Mouse (Mus musculus): ENCODE measurements around the gene Ccna1. TPM values are rescaled to one million over a fixed set of nuclear protein-coding genes. Genes with fewer than 3 reads are reported as not detected.

The Ccna1 gene
- polyA plus RNA-seq (2021): 0.31 TPM

DNA sequence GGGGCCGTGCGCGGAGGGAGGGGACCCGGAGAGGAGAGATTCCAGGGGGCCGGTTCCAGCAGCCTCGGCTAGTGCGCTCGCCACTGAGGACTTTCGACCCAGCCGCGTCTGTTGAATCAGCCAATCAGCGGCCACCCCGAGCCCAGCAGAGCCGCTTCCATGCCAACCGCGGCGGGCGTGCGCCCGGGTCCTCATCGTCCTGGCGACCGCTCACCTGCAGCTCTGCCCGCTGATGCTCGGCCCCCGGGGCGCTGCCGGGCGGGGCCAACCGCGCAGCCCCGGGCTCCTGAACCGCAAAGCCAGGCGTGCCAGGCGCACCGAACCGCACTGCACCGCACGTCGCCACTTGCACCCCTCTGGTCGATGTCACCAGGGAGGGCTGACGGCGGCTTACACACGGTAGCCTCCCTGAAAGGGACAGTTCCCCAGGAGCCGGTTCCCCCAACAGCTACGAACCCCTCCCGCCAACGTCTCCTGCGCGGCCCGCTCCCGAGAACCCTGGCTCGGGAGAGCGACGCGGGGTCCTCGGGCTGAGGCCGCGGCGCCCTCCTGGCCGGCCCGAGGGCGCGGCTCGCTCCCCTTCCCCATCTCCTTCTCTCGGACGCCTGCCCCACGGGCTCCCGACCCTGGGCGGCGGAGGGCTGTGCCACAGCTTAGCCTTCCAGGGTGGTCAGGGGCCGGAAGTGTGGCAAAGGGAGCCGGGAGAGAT is at the start of gene Ccna1:
Gene Ccna1 (minus strand): TSS at position 464 of the 709 bp plus-strand sequence.
- in situ Hi-C loops (cut with MboI; ENCODE audit: low pct_unique_long_range_greater_than_20kb): no loop called here
- POLR2A ChIA-PET: no interaction called here
- DNase-seq (ENCODE audit: low read depth, low spot score) (no peak), ATAC-seq (peak; percentile 40)
- CTCF ChIA-PET: no interaction called here
- TF ChIP-seq CTCF (IDR thresholded peaks at IDR 0.05): no peak
- H3K27me3 ChIP-seq: peaks cover 5% of the 10 kb centered on the region

GRCm38 (mm10) chr3:55101092-55101491 is 45.8 kb upstream of the Ccna1 start:
- in situ Hi-C loops (cut with MboI; ENCODE audit: low pct_unique_long_range_greater_than_20kb): no loop called here
- H3K27me3 ChIP-seq: no peaks in the 10 kb centered on the region
- ChIA-PET CTCF (no interaction called here), POLR2A (no interaction called here)
- TF ChIP-seq CTCF (IDR thresholded peaks at IDR 0.05): no peak
- DNase-seq (ENCODE audit: low read depth, low spot score) (no peak), ATAC-seq (no peak)

DNA sequence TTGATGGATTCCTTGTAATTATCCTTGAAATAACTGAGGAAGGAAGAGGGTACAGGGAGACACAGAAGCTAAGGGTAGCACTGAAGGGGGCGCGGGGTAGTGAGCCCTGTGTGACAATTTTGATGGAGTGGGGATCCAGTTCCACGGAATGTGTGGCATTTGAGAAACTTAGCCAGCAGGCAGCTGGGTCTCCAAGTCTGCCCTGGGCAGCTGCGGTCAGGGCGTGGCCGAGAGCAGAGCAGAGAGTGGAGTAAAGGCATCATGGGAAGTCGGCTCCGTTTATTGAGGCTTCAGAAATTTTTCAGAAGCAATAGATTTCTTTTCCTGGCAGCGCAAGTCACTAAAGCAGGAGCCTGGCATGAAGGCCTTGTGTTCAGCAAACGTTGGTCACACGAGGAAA is 43.7 kb upstream of the Ccna1 start:
- no peaks in the 10 kb centered on the region for H3K27me3 ChIP-seq
- no peak for TF ChIP-seq CTCF (IDR thresholded peaks at IDR 0.05)
- in situ Hi-C loops (cut with MboI; ENCODE audit: low pct_unique_long_range_greater_than_20kb): no loop called here
- ChIA-PET POLR2A (interaction anchor here (1.0 to 1.1 kb wide), 2 partner anchors 19 to 144 kb away, joined by 3 read pairs; no protein-coding TSS in a partner anchor), CTCF (interaction anchor here (0.9 to 3.4 kb wide), 5 partner anchors 13 to 54 kb away, joined by 3 to 28 read pairs (median 3); partner anchors contain the start of gene Spg20)
- ATAC-seq: no peak
- no peak for DNase-seq (ENCODE audit: low read depth, low spot score)

GRCm38 (mm10) chr3:55098014-55098413 is 42.7 kb upstream of the Ccna1 start:
- ChIA-PET POLR2A (interaction anchor here (0.7 to 1.0 kb wide), 2 partner anchors 145 to 158 kb away, joined by 3 read pairs; no protein-coding TSS in a partner anchor), CTCF (interaction anchor here (0.9 to 3.4 kb wide), 7 partner anchors 10 to 55 kb away, joined by 3 to 28 read pairs (median 3); partner anchors contain the start of gene Spg20)
- TF ChIP-seq CTCF (IDR thresholded peaks at IDR 0.05): no peak
- no peak for ATAC-seq
- no peaks in the 10 kb centered on the region for H3K27me3 ChIP-seq
- DNase-seq (ENCODE audit: low read depth, low spot score): no peak
- in situ Hi-C loops (cut with MboI; ENCODE audit: low pct_unique_long_range_greater_than_20kb): no loop called here

DNA sequence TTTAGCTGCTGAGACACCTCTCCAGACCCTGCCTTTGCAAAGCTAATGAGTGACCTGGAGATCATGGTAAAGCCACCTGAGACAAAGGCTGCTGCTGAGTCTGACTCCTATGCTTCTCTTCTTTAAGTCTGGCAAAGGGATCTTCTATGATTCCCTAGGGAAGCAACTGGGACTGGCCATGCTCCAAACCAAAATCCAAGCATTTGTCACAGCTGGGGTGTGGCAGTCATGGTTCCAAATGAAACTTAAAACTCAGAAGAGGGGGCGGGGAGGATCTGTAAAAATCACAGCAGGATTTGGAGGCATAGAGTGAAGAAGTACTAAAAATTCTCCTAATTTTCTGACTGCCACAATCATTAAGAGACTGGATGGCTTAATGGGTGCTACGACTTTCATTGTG is 41.9 kb upstream of the Ccna1 start:
- H3K27me3 ChIP-seq: no peaks in the 10 kb centered on the region
- ATAC-seq (peak; percentile 14), DNase-seq (ENCODE audit: low read depth, low spot score) (no peak)
- ChIA-PET CTCF (interaction anchor here (0.6 to 3.4 kb wide), 8 partner anchors 8 to 257 kb away, joined by 3 to 28 read pairs (median 8); partner anchors contain the start of gene Spg20), POLR2A (interaction anchor here (0.7 to 2.6 kb wide), 3 partner anchors 12 to 159 kb away, joined by 3 to 10 read pairs (median 3); partner anchors contain the start of gene Spg20)
- in situ Hi-C loops (cut with MboI; ENCODE audit: low pct_unique_long_range_greater_than_20kb): no loop called here
- TF ChIP-seq CTCF (IDR thresholded peaks at IDR 0.05): no peak

- H3K27me3 ChIP-seq: no peaks in the 10 kb centered on the region
- in situ Hi-C loops (cut with MboI; ENCODE audit: low pct_unique_long_range_greater_than_20kb): no loop called here
- DNase-seq (ENCODE audit: low read depth, low spot score) (no peak), ATAC-seq (peak; percentile 14)
- no peak for TF ChIP-seq CTCF (IDR thresholded peaks at IDR 0.05)
- CTCF ChIA-PET: interaction anchor here (0.7 to 3.4 kb wide), 10 partner anchors 9 to 257 kb away, joined by 3 to 28 read pairs (median 7); partner anchors contain the start of gene Spg20
- POLR2A ChIA-PET: interaction anchor here (1.4 to 2.6 kb wide), 2 partner anchors 11 to 15 kb away, joined by 3 to 10 read pairs; partner anchors contain the start of gene Spg20
These were observed 41.3 kb upstream of the Ccna1 start for GRCm38 (mm10) chr3:55096655-55097005.

- TF ChIP-seq CTCF (IDR thresholded peaks at IDR 0.05): peak; percentile 54
- ChIA-PET CTCF (interaction anchor here (0.8 to 3.4 kb wide), 12 partner anchors 8 to 258 kb away, joined by 3 to 28 read pairs (median 6); partner anchors contain the start of gene Spg20), POLR2A (interaction anchor here (0.9 to 2.6 kb wide), 3 partner anchors 11 to 17 kb away, joined by 3 to 10 read pairs (median 3); partner anchors contain the start of gene Spg20)
- no peak for DNase-seq (ENCODE audit: low read depth, low spot score)
- no peaks in the 10 kb centered on the region for H3K27me3 ChIP-seq
- in situ Hi-C loops (cut with MboI; ENCODE audit: low pct_unique_long_range_greater_than_20kb): no loop called here
- ATAC-seq: peak; percentile 86
These were observed 40.8 kb upstream of the Ccna1 start for GRCm38 (mm10) chr3:55095968-55096654.

DNA sequence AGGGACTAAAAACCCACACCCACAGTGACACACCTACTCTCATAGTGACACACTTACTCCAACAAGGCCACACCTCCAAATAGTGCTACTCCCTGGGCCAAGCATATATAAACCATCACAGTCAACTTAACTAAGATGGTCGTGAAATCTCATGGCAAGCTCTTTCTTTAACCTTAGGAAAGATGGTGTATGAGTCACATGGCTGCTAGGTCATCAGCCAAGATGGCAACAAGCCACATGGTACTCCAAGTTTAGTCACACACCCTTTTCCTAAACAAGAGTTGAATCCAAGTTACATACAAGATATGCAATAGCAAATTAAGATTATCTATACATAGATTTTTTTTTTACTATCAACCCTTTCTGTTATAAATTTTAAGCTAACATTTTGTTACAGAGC is 37.9 kb upstream of the Ccna1 start:
- in situ Hi-C loops (cut with MboI; ENCODE audit: low pct_unique_long_range_greater_than_20kb): no loop called here
- no peaks in the 10 kb centered on the region for H3K27me3 ChIP-seq
- TF ChIP-seq CTCF (IDR thresholded peaks at IDR 0.05): no peak
- ChIA-PET POLR2A (interaction anchor here (1.0 kb wide), 1 partner anchor 121 kb away, joined by 3 read pairs; no protein-coding TSS in a partner anchor), CTCF (interaction anchor here (0.9 to 2.9 kb wide), 5 partner anchors 13 to 42 kb away, joined by 3 to 16 read pairs (median 3); partner anchors contain the start of gene Spg20)
- ATAC-seq (no peak), DNase-seq (ENCODE audit: low read depth, low spot score) (no peak)

- no peaks in the 10 kb centered on the region for H3K27me3 ChIP-seq
- ChIA-PET POLR2A (no interaction called here), CTCF (interaction anchor here (0.8 to 2.9 kb wide), 10 partner anchors 9 to 265 kb away, joined by 3 to 19 read pairs (median 5); partner anchors contain the start of gene Spg20)
- DNase-seq (ENCODE audit: low read depth, low spot score): no peak
- in situ Hi-C loops (cut with MboI; ENCODE audit: low pct_unique_long_range_greater_than_20kb): no loop called here
- TF ChIP-seq CTCF (IDR thresholded peaks at IDR 0.05): no peak
- no peak for ATAC-seq
These were observed 34.0 kb upstream of the Ccna1 start for GRCm38 (mm10) chr3:55089291-55089690.

GRCm38 (mm10) chr3:55088843-55089242 is 33.5 kb upstream of the Ccna1 start:
- ATAC-seq (no peak), DNase-seq (ENCODE audit: low read depth, low spot score) (no peak)
- in situ Hi-C loops (cut with MboI; ENCODE audit: low pct_unique_long_range_greater_than_20kb): no loop called here
- ChIA-PET POLR2A (interaction anchor here (1.1 kb wide), 1 partner anchor 24 kb away, joined by 3 read pairs; no protein-coding TSS in a partner anchor), CTCF (interaction anchor here (0.8 to 2.9 kb wide), 12 partner anchors 8 to 266 kb away, joined by 3 to 19 read pairs (median 5); partner anchors contain the start of gene Spg20)
- H3K27me3 ChIP-seq: no peaks in the 10 kb centered on the region
- TF ChIP-seq CTCF (IDR thresholded peaks at IDR 0.05): no peak
